Mouse (Mus musculus) T-helper 2 cell (primary cell): ENCODE results near the gene Prok2.

ENCODE experiments used
- in situ Hi-C: fragments of 300-600 bp; cut with MboI, MseI; formaldehyde crosslinking; loops from one replicate; pipeline ENCODE4 v1.15.1; 2025; ENCODE audit warnings: high pct_unique_total_duplicates

The Prok2 gene

GRCm38 (mm10) chr6:99725971-99726561 lies at the start of gene Prok2:
Gene Prok2 (minus strand): TSS chr6:99726392.
- in situ Hi-C loops = no loop called here

- in situ Hi-C loops = no loop called here
Measured at GRCm38 (mm10) chr6:99774680-99775079, 48.5 kb upstream of the Prok2 start.

GRCm38 (mm10) chr6:99768495-99768894 lies 42.3 kb upstream of the Prok2 start:
- in situ Hi-C loops = no loop called here

- in situ Hi-C loops = no loop called here
Measured at GRCm38 (mm10) chr6:99764916-99765315, 38.7 kb upstream of the Prok2 start.

- in situ Hi-C loops = no loop called here
Measured at GRCm38 (mm10) chr6:99762069-99762985, 36.1 kb upstream of the Prok2 start.

GRCm38 (mm10) chr6:99756105-99756504 lies 29.9 kb upstream of the Prok2 start:
- in situ Hi-C loops = no loop called here

- in situ Hi-C loops = no loop called here
Measured at GRCm38 (mm10) chr6:99751308-99751707, 25.1 kb upstream of the Prok2 start.

- in situ Hi-C loops = no loop called here
Measured at GRCm38 (mm10) chr6:99746275-99746674, 20.1 kb upstream of the Prok2 start.

- in situ Hi-C loops = no loop called here
Measured at GRCm38 (mm10) chr6:99742866-99743265, 16.7 kb upstream of the Prok2 start.

- in situ Hi-C loops = no loop called here
Measured at GRCm38 (mm10) chr6:99734666-99735065, 8.5 kb upstream of the Prok2 start.

GRCm38 (mm10) chr6:99732673-99733072 lies 6.5 kb upstream of the Prok2 start:
- in situ Hi-C loops = no loop called here

GRCm38 (mm10) chr6:99731926-99732325 lies 5.7 kb upstream of the Prok2 start:
- in situ Hi-C loops = no loop called here

- in situ Hi-C loops = no loop called here
Measured at GRCm38 (mm10) chr6:99729853-99730252, 3.7 kb upstream of the Prok2 start.

GRCm38 (mm10) chr6:99726576-99727303 lies 548 bp upstream of the Prok2 start:
- in situ Hi-C loops = no loop called here

GRCm38 (mm10) chr6:99722390-99722789 lies 3.8 kb downstream of the Prok2 start:
- in situ Hi-C loops = no loop called here

GRCm38 (mm10) chr6:99721032-99721431 lies 5.2 kb downstream of the Prok2 start:
- in situ Hi-C loops = no loop called here

- in situ Hi-C loops = no loop called here
Measured at GRCm38 (mm10) chr6:99715913-99716312, 10.3 kb downstream of the Prok2 start.

- in situ Hi-C loops = no loop called here
Measured at GRCm38 (mm10) chr6:99715191-99715590, 11.0 kb downstream of the Prok2 start.

- in situ Hi-C loops = no loop called here
Measured at GRCm38 (mm10) chr6:99713256-99713655, 12.9 kb downstream of the Prok2 start.

GRCm38 (mm10) chr6:99711576-99712101 lies 14.6 kb downstream of the Prok2 start:
- in situ Hi-C loops = no loop called here

- in situ Hi-C loops = no loop called here
Measured at GRCm38 (mm10) chr6:99700484-99700883, 25.7 kb downstream of the Prok2 start.
